Mouse (Mus musculus) heart, adult 18-20 months (tissue): ENCODE results near the gene Cdc14a. TPM values are rescaled to one million over a fixed set of nuclear protein-coding genes. Genes with fewer than 3 reads are reported as not detected.
A peak's percentile ranks its signal among the peaks of the same experiment; 100 is the strongest.

ENCODE experiments used
- DNase-seq, 2 experiments: peaks; one replicate each; pipeline ENCODE4 v3.0.0; 2021 to 2022; ENCODE audit warnings: mixed read lengths in 1 of 2
- long read RNA-seq, 2 experiments: library from polyadenylated mRNA; stranded (forward); transcript quantifications; one replicate each; pipeline ENCODE4 v2.0.0; 2021
- total RNA-seq, 2 experiments: library from RNA; stranded (reverse); gene quantifications; 2 replicates each; pipeline ENCODE4 v1.2.3; 2021

The Cdc14a gene
- 1 to 10 TPM; 2.6 to 3.9 TPM for total RNA-seq
- long read RNA-seq, experiment 1, full-length matches to known transcripts = 2 of 2 reads
- long read RNA-seq, experiment 1, partial matches to known transcripts = 0 of 2 reads
- long read RNA-seq, experiment 1, other reads (novel, unspliced or antisense) = 0 of 2 reads
- long read RNA-seq, experiment 2, full-length matches to known transcripts = 1 of 1 reads
- long read RNA-seq, experiment 2, partial matches to known transcripts = 0 of 1 reads
- long read RNA-seq, experiment 2, other reads (novel, unspliced or antisense) = 0 of 1 reads

DNA sequence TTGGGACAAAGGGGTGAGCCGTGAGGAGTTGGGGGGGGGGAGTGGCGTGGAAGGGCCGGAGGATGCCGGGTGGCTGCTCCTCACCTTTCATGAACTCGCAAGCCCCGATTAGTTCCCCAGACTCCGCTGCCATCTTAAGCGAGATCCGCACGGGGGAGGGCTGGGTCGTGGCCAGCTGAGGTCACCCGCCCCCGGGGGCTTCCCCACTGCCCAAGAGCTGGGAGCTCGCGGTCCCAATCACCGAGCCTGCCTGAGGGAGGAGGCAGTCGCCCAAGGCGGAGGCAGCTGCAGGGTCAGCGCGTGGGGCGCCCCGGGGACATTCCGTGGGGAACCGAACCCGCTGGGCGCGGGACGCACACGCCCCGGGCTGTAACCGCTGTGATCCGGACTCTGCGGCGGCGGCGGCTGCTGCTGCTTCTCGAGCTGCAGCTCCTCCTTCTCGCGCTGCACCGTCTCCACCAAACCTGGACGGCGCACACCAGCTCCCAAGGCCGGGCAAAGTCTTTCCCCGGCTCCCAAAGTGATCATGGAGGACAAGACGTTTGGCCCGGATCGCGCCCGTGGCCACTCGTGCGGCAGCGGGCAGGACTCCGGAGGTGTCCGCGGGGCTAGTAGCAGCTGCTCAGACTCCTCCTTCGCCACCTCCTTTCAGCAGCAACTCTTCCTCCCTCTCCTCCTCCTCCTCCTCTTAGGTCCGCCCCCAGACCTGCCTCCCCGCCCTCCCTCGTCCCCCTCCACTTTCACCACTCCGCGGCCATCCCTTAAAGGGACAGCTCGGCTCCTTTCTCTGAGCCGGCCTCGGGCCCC is at the start of gene Cdc14a:
Gene Cdc14a (minus strand): TSS at position 680 of the 807 bp plus-strand sequence.
- DNase-seq = peak; percentile 81 to 90

DNA sequence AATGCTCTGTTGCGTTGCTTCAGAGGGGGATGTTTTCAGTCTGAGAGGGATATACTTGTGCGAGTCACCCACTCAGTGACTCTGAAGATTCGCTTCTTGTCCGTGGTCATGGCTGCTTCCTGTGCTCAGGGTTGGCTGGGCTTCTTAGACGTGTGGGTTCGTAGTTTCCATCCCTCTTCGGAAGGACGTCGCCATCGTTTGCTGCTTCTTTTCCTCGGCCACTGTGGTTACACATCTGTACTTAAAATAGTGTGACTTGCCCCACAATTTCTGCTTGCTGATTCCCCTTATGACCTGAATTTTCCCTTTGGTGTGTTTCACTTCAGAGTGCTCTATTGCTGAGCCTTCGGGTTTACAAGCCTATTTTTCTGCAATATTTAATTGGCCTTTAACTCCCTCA is 41.9 kb upstream of the Cdc14a start:
- DNase-seq = no peak

DNA sequence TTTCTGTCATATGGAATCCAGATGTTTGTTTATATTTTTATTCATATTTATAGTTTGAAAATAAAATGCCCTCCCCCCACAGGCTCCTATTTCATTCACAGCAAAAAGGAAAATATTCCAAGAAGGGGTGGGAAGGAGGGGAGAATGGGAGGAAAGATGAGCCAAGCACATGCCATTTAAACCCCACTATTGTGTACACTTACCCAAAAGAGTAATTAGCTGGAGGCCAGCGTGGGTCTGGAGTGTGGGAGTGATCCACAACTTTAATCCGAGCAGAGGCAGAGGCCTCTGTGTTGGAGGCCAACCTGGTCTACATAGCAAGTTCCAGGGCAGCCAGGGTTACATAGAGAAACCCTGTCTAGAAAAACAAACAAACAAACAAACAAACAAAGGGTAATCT is 40.5 kb upstream of the Cdc14a start:
- DNase-seq = no peak

DNA sequence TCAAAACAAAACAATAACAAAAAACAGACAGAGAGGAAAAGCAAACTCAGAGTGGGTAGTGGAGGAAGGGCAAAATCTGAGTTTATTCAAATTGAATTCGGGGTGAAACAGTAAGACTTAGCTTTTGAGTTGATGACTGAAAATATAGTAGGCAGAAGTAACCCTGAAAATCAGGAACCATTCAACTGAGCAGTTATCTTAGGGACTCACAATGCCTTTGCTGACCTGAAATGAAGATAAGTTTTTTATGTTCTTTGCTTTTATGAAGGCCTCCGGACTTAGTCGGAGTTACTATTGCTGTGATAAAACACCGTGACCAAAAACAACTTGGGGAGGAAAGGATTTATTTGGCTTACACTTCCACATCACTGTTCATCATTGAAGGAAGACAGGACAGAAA is 37.2 kb upstream of the Cdc14a start:
- no peak for DNase-seq

DNA sequence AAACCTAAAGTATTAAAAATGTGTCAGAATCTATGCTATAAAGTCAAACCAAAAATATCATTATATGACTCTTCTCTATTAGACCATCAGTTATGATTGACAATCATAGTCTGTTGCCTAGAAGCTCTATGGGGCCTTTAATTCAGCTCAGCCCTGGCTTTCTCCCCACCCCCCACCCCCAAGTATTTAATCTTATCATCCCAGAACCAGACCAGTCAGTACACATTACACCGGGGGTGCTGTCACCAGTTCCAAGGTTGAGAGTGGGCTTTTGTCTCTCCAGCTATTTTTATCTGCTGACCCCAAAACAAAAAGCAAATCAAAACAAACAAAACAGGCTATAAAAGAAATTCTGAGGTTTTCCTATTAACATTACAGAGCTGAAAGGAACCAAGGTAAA is 30.7 kb upstream of the Cdc14a start:
- DNase-seq = no peak

DNA sequence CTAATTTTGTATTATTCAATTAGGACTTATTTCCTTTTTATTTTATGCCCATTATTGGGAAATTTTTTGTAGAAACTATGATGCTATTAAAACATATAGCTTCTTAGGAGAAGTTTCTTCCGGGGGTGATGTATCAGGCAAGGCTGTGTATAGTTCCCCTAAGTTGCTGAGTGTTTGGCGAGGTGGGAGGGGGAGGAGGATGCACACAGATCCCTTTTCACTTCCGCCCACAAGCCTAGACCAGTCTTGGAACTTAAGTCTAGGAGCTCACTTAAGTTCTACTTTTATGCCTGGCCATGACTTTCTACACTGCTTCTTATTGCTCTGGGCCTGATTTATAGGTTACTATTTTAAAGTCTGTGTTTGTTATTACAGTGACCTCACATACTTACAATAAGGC is 26.9 kb upstream of the Cdc14a start:
- no peak for DNase-seq

DNA sequence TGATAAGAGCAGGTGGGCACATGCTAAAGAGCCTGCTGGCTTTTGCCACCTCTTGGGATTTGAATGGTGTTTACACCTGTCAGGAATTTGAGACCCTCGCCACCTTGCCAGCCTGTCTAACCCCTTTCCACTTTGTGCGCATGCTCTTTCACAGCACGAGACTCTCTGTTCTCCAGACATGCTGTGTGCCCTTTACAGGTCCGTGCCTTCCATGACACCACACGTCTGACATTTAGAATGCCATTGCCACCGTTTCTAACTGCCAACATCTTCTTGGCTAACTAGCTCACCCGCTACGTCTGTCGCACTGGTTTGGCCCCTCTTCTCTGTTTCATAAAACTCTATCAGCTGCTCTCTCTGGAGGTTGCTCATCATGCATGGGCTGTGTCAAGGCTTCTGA is 20.5 kb upstream of the Cdc14a start:
- no peak for DNase-seq

DNA sequence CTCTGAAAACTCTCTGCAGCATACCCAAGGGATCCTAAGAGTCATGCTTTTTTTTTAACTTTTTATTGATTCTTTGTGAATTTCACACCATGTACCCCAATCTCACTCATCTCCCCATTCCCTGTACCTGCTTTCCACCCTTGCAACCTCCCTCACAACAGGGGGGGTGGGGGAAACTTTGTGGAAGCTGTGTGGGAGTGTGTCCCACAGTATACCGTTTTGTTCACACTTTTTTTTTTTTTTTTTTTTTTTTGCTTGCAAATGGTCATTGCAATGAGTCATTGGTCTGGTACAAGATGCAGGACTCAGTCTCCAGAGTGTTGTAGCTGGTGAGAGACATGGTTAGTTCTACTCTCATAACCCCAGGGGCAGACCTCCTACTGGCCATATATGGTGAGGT is 19.0 kb upstream of the Cdc14a start:
- DNase-seq = no peak

DNA sequence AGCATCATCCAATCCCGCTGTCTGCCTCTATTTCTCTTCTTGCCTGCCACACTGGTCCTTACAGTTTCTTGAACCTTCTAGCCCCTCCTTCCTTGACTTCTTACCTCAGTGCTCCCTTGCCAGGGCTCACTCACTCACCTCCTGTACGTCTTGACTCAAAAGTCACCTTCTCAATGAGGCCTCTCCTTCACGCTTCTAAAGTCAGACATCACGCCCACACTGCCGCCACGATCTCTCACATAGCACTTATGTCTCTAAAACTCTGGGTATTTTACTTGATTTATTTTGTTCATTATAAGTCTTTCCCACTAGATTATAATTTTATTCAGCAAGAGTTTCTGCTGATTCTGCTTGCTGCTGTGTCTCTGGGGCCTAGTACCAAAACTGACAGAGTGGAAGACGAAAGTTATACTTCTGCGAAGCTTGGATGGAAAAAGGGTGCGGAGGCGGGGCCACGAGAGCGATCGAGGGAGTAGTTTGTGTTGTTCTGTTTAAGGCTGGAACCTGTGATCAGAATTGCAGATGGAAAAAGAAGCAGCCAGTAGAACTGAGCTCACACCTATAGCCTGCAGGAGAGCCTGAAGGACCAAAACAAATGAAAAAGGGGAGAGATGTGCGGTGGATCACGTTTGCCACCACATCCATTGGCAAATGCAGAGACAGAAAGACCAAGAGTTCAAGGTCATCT is 17.8 kb upstream of the Cdc14a start:
- no peak for DNase-seq

DNA sequence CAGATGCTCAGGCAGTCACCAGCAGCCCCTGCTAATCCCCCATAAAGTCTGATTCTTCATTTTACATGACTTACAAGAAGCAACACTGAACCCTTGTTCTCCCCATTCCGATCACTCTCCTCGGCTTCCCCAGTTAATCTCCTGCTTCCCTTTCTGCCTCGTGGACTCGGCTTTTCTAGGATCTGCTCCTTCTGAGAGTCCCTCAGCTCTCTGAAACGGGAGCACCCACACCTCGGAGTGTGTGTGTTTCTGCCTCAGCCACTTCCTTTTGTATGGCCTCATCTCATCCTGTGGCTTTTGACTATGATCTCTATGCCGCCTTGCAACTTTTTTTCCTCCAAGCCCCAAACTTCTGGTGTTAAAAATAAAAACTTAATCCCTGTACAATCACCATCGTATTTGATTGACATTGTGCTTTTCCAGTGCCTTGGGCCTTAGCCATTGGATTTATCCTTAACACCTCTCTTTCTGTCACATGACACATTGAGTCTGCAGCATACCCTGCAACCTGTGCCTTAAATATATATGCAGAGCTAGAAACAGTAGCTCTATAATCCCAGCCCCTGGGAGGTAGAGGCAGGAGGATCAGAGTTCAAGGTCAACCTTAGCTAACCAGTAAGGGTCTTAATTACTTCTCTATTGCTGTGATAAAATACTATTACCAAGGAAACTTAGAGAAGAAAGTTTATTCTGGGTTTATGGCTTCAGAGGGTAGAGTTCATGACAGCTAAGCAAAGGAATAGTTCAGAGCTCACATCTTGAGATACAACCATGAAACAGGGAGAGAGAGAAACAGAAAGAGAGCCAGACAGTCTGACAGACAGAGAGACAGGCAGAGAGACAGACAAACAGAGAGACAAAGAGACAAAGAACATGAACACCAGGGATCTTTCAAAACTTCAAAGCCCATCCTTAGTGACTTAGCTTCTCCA is 16.5 kb upstream of the Cdc14a start:
- DNase-seq = no peak

DNA sequence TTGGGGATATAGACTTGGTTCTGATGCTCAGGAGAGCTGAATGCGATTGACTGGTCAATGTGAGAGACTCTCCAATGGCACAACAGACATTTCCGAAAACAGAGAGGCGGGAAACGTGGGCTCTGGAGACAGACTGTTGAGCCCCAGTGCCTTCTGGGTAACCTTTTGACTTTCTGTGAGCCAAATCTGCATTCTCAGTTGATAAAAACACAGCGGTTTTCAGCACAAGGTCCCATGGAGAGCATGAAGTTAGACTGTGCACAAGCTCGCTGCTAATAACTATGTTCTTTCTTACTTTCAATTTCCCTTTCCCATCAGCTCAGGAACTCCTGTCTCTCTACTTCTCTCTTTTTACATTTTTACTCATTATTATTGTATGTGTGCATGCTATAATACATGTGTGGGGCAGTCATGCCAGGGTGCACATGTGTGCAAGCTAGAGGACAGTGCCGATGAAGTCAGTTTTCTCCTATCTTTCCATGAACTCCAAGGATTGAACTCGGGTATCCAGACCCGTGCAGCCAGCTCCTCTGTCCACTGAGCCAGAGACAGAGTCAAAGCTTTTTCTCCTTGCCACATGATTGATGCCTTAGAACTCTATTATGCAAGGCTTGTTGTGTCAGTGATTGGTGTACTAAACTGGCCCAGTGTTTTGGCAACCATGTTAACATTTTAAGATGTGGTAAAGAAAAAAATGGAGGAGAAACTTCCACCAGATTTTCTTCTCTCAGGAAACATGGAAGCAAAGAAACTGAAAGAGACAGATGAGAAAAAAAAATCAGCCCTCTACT is 13.2 kb upstream of the Cdc14a start:
- DNase-seq = peak; percentile 8 to 26

DNA sequence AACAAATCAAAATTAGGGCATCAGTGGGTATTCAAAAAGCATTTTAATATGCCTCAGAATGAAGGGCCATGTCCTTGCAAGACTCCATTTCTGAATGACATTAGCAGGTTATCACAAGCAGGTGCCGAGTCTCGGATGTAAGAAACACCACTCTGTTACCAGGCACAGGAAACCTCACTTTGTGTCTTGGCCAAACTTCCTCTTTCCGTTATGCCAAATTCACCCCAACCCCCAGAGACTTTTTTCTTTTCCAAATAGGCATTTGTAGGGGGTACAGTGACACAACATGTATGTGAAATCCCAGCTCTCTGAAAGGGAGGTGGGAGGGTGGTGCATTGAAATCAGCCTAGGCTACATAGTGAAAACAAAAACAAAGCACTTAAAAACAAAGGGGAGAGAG is 12.3 kb upstream of the Cdc14a start:
- DNase-seq = no peak

DNA sequence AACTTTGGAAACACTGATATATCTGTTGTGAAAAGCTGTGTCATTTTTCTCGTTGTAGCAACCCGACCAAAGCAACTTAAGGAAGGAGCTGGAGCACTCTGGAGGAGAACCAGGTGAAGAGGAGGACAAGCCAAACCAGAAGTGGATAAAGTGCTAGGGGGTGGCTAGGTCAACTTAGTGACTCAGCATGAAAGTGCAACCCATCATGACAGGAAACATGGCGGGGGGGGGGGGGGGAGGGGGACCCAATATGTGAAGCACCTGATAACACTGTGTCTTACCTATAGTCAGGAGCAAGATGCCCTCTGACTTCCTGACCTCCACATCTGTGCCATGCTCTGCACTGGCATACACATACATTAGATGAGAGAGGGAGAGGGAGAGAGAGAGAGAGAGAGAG is 10.9 kb upstream of the Cdc14a start:
- DNase-seq = no peak

DNA sequence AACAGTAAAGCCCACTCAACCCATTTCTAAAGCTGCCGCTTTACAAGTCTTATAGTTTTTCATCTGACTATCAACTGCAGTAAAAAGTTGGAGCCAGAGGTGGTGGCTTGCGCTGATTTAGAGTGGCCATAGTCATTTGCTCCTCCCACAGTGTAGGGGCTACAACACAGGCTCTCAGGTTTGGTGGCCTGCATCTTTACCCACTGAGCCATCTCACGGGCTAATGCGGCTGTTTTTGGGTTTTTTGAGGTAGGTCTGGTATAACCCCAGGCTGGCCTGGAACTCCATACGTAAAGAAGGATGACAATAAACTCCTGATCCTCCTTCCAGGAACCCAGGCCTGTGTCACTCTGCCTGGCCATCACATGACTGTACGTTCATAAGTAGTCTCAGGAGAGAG is 2.1 kb upstream of the Cdc14a start:
- no peak for DNase-seq

DNA sequence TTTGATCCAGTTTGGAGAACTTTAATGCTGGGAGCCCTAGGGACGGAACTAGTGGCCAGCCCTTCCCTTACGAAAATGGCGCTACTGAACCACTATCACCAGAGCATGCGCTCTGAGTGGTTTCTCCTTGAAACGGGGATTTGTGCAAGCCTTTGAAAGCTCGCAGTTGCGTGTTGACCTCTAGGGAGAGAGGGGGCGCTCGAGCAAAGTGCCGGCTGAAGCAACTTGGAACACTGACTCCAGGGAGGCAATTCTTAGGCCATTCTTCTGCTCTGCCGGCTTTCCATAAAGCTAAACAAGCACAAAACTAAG is 1.1 kb upstream of the Cdc14a start:
- peak; percentile 88 to 93 for DNase-seq

DNA sequence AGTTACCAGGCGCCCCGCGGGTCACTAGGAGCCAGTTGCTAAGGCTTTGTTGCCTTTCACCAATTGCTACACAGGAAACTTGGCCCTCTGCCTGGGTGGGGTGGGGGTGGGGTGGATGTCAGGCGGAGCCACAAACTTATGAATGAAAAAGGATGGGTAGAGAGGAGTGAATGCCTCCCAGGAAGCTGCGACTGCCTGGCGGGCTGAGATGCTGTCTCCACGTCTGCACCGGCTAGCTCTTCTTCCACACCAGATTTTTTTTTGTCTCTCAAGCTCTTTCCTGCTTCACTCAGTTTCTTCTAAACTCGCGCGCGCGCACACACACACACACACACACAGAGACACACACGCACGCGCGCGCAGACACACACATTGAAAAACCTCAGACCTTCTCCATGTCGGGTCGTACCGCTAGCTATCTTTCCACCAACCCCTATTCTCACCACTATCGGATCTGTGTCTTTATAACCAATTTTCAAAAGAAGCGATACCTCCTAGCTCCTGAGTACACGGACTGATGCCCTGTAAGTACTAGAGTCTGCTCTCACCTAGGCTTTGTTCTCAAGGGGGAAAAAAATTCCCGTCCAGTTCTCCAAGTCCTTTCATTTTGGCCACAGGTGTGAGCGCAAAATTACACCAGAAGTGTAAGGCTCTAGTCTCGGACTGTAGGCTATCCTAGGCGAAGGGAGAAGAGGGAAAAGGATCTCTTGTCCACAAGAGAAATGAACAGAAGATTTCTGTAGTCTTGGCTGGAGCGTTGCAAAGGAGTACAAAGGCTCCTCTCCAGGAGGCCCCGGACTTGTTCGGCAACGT is 534 bp upstream of the Cdc14a start:
- no peak for DNase-seq

DNA sequence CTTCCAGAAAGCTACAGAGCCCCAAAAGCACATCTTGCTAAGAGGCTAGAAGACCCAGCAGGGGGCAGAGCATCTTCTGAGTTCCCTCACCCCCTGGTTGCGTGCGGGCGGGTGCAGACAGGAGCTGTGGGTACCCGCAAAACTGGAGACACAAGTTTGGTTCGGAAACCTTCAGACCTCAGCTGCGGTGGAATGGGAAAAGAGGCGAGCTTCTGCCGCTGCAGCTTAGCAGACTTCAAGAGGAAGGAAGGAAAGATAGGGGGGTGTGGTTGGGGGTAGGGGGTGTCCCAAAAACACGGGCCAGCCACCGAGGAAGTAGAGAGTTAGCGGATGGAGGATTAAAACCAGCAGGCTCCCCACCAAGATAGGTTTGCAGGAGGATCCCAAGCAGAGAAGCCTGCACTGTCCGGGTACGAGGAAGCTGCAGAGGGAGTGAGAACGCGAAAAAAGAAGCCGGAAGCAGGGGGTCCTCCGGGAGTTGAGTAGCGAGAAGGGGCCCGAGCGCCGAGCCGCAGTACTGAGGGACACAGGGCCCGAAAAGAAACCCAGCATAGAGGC is 958 bp downstream of the Cdc14a start:
- DNase-seq = peak; percentile 44 to 63

DNA sequence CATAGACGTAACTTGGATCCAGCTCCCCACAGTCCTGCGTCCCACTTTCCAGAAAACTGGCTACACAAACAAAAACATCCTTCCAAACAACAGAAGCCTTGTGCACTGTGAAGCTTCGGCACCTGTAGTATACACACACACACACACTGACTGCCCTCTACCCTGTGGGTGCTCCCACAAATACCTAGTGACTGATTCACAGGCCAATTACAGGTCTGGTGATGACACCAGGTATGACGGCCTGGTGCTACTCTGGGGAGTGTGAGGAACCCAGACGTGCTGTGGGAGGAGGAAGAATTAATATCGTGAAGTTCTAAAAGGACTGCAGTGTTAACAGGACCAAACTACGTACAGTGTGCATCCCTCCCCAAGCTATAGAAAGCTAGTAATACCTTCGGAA is 1.8 kb downstream of the Cdc14a start:
- DNase-seq = no peak

DNA sequence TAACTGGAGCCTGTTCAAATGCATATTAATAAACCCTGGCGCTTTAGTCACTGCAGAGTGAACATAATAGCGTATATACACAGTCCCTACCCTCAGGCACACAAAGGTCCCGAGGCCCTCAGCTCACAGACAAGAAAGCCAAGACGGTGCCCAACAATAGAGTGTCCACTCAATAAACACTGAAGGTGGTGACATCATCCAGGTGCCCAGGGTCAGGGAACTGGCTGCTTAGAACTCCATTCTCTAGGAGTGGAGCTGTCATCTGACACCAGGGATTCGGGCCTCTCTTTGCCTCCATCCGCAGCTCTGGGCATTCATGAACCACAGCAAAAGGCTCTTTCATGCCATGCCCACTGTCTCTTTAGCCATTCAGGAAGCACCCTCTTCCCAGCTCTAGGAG is 2.7 kb downstream of the Cdc14a start:
- DNase-seq = no peak

DNA sequence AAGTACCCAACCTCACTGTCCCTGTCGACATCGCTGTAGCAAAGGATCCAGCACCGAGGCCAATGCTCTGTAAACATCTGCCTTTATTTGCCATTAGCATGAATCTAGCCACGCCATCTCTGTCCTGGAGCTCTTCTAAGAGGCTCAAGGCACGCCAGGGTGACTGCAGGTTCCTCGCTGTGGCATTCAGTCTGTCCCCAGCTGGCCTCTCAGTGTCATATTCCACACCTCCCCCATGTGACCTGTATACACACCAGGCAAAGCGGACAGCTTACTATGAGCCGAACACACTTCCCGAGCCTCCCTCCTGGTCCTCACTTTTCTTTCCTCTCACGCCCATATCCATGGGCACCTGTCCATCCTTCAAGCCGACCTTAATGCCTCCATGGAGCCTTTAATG is 4.0 kb downstream of the Cdc14a start:
- DNase-seq = no peak
